Mouse (Mus musculus): ENCODE data around the gene Scp2. TPM values are rescaled to one million over a fixed set of nuclear protein-coding genes. Genes with fewer than 3 reads are reported as not detected.
"Not testable (repeated sequence)": the region's sequence is repeated elsewhere in the genome, so short reads cannot be mapped to it uniquely, and the experiment has no call there.

Scp2 gene
- polyA plus RNA-seq, 1 experiment from 2014 or later, result 203 TPM

- Histone ChIP-seq H3K27ac (no peak overlapping the region), H3K9ac (no peak overlapping the region), H3K36me3 (replicated peaks) (no peaks in the 10 kb centered on the region), H3K27me3 (no peaks in the 10 kb centered on the region), H3K4me2 (no peak overlapping the region), H3K4me1 (peaks cover 7% of the 10 kb centered on the region; the same call in 1 of the 2 replicates), H3K4me3 (replicated peaks) (no peak overlapping the region), H3K9me3 (no peaks in the 10 kb centered on the region)
- WGBS, result 87% methylated on average over 2 of the region's 2 CpGs
- ATAC-seq (ENCODE audit: low FRiP score), result no peak
Measured at GRCm38 (mm10) chr4:108083993-108084392, 60.8 kb downstream of the Scp2 start.

- WGBS, result 82% methylated on average over 6 of the region's 6 CpGs
- no peak for ATAC-seq (ENCODE audit: low FRiP score)
- H3K36me3 ChIP-seq (replicated peaks), result no peaks in the 10 kb centered on the region
Measured at GRCm38 (mm10) chr4:108083032-108083735, 61.6 kb downstream of the Scp2 start.

DNA sequence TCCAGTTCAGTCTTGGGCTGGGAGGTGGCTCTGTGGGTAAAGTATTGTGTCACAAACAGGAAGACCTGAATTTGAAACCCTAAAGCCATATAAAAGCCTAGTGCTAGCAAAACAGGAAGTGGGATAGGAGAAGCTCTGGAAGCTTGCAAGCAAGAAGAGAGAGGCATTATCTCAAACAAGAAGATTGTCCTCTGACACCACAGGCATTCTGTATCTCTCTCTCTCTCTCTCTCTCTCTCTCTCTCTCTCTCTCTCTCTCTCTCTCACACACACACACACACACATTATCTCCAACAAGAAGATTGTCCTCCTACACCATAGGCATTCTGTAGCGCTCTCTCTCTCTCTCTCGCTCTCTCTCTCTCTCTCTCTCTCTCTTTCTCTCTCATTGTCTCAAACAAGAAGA is 62.4 kb downstream of the Scp2 start:
- Histone ChIP-seq H3K4me3 (replicated peaks) (no peak overlapping the region), H3K4me1 (peaks cover 7% of the 10 kb centered on the region; the same call in 1 of the 2 replicates), H3K27ac (no peak overlapping the region), H3K9ac (no peak overlapping the region), H3K27me3 (no peaks in the 10 kb centered on the region), H3K36me3 (replicated peaks) (no peaks in the 10 kb centered on the region), H3K9me3 (no peaks in the 10 kb centered on the region), H3K4me2 (no peak overlapping the region)
- ATAC-seq (ENCODE audit: low FRiP score), result no peak
- 83% methylated on average over 2 of the region's 2 CpGs for whole genome bisulfite sequencing

More at GRCm38 (mm10) chr4:108083032-108083735, 61.6 kb downstream of the Scp2 start:
- no peak overlapping the region for H3K9ac ChIP-seq
- H3K4me1 ChIP-seq, result peaks cover 7% of the 10 kb centered on the region; the same call in 1 of the 2 replicates
- no peaks in the 10 kb centered on the region for H3K27me3 ChIP-seq
- no peaks in the 10 kb centered on the region for H3K9me3 ChIP-seq
- H3K4me2 ChIP-seq, result no peak overlapping the region
- no peak overlapping the region for H3K27ac ChIP-seq
- H3K4me3 ChIP-seq (replicated peaks), result no peak overlapping the region

DNA sequence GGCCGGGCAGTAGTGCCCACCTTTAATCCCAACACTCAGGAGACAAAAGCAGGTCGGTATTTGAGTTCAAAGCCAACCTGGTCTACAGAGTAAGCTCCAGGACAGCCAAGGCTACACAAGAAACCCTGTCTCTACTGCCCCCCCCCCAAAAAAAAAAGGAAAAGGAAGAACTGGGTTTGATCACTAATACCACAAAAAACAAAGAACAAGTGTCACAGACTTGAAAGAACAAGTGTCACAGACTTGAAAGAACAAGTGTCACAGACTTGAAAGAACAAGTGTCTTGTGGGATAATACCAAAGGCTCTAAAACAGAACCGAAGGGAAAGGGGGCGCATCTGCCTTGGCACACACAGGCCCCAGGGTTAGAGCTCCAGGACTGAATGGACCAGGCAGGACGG is 63.9 kb downstream of the Scp2 start:
- ATAC-seq (ENCODE audit: low FRiP score), result no peak
- Histone ChIP-seq H3K4me1 (peaks cover 7% of the 10 kb centered on the region; the same call in 1 of the 2 replicates), H3K9ac (no peak overlapping the region), H3K36me3 (replicated peaks) (no peaks in the 10 kb centered on the region), H3K27ac (no peak overlapping the region), H3K4me2 (no peak overlapping the region), H3K27me3 (no peaks in the 10 kb centered on the region), H3K4me3 (replicated peaks) (no peak overlapping the region), H3K9me3 (no peaks in the 10 kb centered on the region)
- 73% methylated on average over 5 of the region's 5 CpGs for WGBS

- ATAC-seq (ENCODE audit: low FRiP score), result no peak
- Histone ChIP-seq H3K4me3 (replicated peaks) (no peak overlapping the region), H3K4me2 (no peak overlapping the region), H3K9me3 (no peaks in the 10 kb centered on the region), H3K27ac (peak overlapping the region; percentile 73; the same call in 1 of the 2 replicates), H3K36me3 (replicated peaks) (no peaks in the 10 kb centered on the region), H3K27me3 (no peaks in the 10 kb centered on the region), H3K9ac (no peak overlapping the region), H3K4me1 (peaks cover 7% of the 10 kb centered on the region; the same call in 1 of the 2 replicates)
- WGBS, result 45% methylated on average over 2 of the region's 2 CpGs
Measured at GRCm38 (mm10) chr4:108079762-108080161, 65.0 kb downstream of the Scp2 start.

DNA sequence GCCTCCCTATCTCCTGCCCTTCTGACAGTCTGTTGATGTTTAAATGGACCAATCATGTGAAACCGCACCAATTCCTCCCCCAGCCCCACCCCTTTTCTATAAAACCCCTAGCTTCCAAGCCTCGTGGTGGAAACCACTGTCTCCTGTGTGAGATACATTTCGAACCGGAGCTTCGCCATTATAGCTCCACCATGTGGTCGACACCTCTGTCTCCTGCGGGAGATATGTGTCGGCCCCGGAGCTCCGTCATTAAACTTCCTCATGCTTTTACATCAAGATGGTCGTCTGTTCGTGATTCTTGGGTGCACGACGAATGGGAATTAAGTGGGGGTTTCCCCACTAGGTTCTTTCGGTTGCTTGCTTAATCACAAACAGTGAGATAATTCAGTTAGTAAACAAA is 65.6 kb downstream of the Scp2 start:
- H3K4me2 ChIP-seq; H3K4me1 ChIP-seq; ATAC-seq (ENCODE audit: low FRiP score); H3K27me3 ChIP-seq; H3K4me3 ChIP-seq (replicated peaks); H3K9ac ChIP-seq; H3K9me3 ChIP-seq; H3K27ac ChIP-seq; H3K36me3 ChIP-seq (replicated peaks): not testable (repeated sequence)
- 86% methylated on average over 15 of the region's 15 CpGs for WGBS

GRCm38 (mm10) chr4:108077224-108077955 is 67.4 kb downstream of the Scp2 start:
- no peaks in the 10 kb centered on the region for H3K9me3 ChIP-seq
- no peak overlapping the region for H3K4me2 ChIP-seq
- no peaks in the 10 kb centered on the region for H3K36me3 ChIP-seq (replicated peaks)
- H3K27ac ChIP-seq, result no peak overlapping the region
- WGBS, result 83% methylated on average over 3 of the region's 3 CpGs
- H3K4me1 ChIP-seq, result peaks cover 7% of the 10 kb centered on the region; the same call in 1 of the 2 replicates
- ATAC-seq (ENCODE audit: low FRiP score), result no peak
- H3K27me3 ChIP-seq, result no peaks in the 10 kb centered on the region
- H3K9ac ChIP-seq, result no peak overlapping the region
- no peak overlapping the region for H3K4me3 ChIP-seq (replicated peaks)

GRCm38 (mm10) chr4:108074204-108074823 is 70.5 kb downstream of the Scp2 start:
- Histone ChIP-seq H3K9me3 (no peaks in the 10 kb centered on the region), H3K9ac (no peak overlapping the region), H3K36me3 (replicated peaks) (no peaks in the 10 kb centered on the region), H3K27me3 (no peaks in the 10 kb centered on the region), H3K4me1 (peaks cover 13% of the 10 kb centered on the region), H3K4me2 (no peak overlapping the region), H3K4me3 (replicated peaks) (no peak overlapping the region), H3K27ac (no peak overlapping the region)
- no peak for ATAC-seq (ENCODE audit: low FRiP score)
- WGBS, result 79% methylated on average over 3 of the region's 3 CpGs

DNA sequence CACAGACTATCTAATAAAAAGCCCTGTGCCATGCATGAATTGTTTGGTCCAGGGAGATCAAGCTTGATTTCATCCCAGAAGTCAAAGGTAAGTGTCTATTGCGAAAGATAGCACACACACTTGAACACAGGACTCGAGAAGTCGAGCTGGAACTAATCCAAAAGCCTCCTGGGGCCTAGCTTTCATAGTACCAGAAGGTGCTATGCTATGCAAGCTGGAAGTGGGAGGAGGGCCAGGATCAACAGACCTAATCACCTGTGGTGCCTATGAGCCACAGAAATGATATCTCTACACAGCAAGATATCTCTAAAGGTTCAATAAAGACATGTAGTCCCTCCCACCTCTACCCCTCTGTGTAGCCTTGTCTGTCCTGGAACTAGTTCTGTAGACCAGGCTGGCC is 72.7 kb downstream of the Scp2 start:
- WGBS, result 97% methylated on average over 3 of the region's 3 CpGs
- Histone ChIP-seq H3K4me1 (peaks cover 13% of the 10 kb centered on the region), H3K36me3 (replicated peaks) (peaks cover 6% of the 10 kb centered on the region; the same call in 1 of the 2 replicates), H3K4me3 (replicated peaks) (no peak overlapping the region), H3K9ac (no peak overlapping the region), H3K4me2 (no peak overlapping the region), H3K9me3 (no peaks in the 10 kb centered on the region), H3K27me3 (no peaks in the 10 kb centered on the region), H3K27ac (no peak overlapping the region)
- no peak for ATAC-seq (ENCODE audit: low FRiP score)

- Histone ChIP-seq H3K36me3 (replicated peaks) (peaks cover 6% of the 10 kb centered on the region; the same call in 1 of the 2 replicates), H3K4me1 (peaks cover 13% of the 10 kb centered on the region), H3K9me3 (no peaks in the 10 kb centered on the region), H3K27ac (no peak overlapping the region), H3K4me2 (peak overlapping the region; percentile 60), H3K27me3 (no peaks in the 10 kb centered on the region), H3K9ac (peak overlapping the region; percentile 46), H3K4me3 (replicated peaks) (peak overlapping the region; percentile 45)
- ATAC-seq (ENCODE audit: low FRiP score), result peak; percentile 96
- 3% methylated on average over 26 of the region's 26 CpGs for whole genome bisulfite sequencing
Measured at GRCm38 (mm10) chr4:108071235-108071901, 73.4 kb downstream of the Scp2 start.

DNA sequence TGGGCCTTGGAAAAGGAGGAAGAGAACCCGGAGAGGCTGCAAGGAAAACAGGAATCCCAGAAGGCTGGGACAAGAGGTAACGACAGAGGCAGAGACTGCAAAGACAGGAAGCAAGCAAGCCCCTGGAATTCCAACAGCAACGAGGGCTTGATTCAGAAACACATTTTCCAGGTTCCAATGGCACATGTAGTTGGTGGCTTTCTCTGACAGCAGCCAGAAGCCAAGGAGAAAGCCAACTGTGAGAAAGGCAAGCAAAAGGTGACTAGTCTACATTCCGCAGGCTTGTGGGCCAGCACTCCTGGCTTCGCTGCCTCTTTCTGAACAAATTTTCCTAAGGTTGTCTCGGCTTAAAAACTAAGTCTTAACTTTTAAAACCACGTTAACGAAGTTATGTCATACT is 74.1 kb downstream of the Scp2 start:
- Histone ChIP-seq H3K4me1 (peaks cover 13% of the 10 kb centered on the region), H3K27me3 (no peaks in the 10 kb centered on the region), H3K4me2 (peak overlapping the region; percentile 60), H3K4me3 (replicated peaks) (peak overlapping the region; percentile 45), H3K9me3 (no peaks in the 10 kb centered on the region), H3K9ac (peak overlapping the region; percentile 46), H3K36me3 (replicated peaks) (peaks cover 6% of the 10 kb centered on the region; the same call in 1 of the 2 replicates), H3K27ac (no peak overlapping the region)
- 0 out of 2 replicates have a peak, but pooled peaks have one; percentile 16 for ATAC-seq (ENCODE audit: low FRiP score)
- WGBS, result 10% methylated on average over 8 of the region's 8 CpGs

GRCm38 (mm10) chr4:108070286-108070685 is 74.5 kb downstream of the Scp2 start:
- WGBS, result 73% methylated on average over 4 of the region's 4 CpGs

More at GRCm38 (mm10) chr4:108070286-108070685, 74.5 kb downstream of the Scp2 start:
- Histone ChIP-seq H3K36me3 (replicated peaks) (peaks cover 10% of the 10 kb centered on the region; the same call in 1 of the 2 replicates), H3K4me2 (peak overlapping the region; percentile 60), H3K27me3 (no peaks in the 10 kb centered on the region), H3K4me3 (replicated peaks) (peak overlapping the region; percentile 45), H3K27ac (no peak overlapping the region), H3K9me3 (no peaks in the 10 kb centered on the region), H3K4me1 (peaks cover 13% of the 10 kb centered on the region), H3K9ac (peak overlapping the region; percentile 46)
- ATAC-seq (ENCODE audit: low FRiP score), result no peak
